Mouse (Mus musculus) neural tube, embryonic 13.5 days (tissue): Measurements from ENCODE around the gene Npas3. TPM values are rescaled to one million over a fixed set of nuclear protein-coding genes. Genes with fewer than 3 reads are reported as not detected.

Source experiments
- ATAC-seq: fragments of 200-750 bp; cut with Nextera tagmentation; 2 replicates; pipeline ENCODE4 v1.8.0; 2017; ENCODE audit warnings: low read depth, mild to moderate bottlenecking, moderate TSS enrichment, moderate library complexity
- H3K27ac ChIP-seq: fragments of 300-500 bp; sonication (generic); replicated peaks from 2 replicates; pipeline ENCODE4 v1.5.1; 2015; ENCODE audit warnings: moderate library complexity, mild to moderate bottlenecking, inconsistent platforms
- H3K27me3 ChIP-seq: fragments of 300-500 bp; sonication (generic); 2 replicates; pipeline ENCODE4 v1.6.1; 2015; ENCODE audit warnings: mild to moderate bottlenecking, inconsistent platforms
- H3K36me3 ChIP-seq: fragments of 300-500 bp; sonication (generic); 2 replicates; pipeline ENCODE4 v1.6.1; 2015; ENCODE audit warnings: mild to moderate bottlenecking, inconsistent platforms
- H3K4me1 ChIP-seq: fragments of 300-500 bp; sonication (generic); replicated peaks from 2 replicates; pipeline ENCODE4 v1.6.1; 2015; ENCODE audit warnings: inconsistent platforms
- H3K4me2 ChIP-seq: fragments of 300-500 bp; sonication (generic); 2 replicates; pipeline ENCODE4 v1.6.1; 2015; ENCODE audit warnings: inconsistent platforms, mild to moderate bottlenecking, moderate library complexity
- H3K4me3 ChIP-seq: fragments of 300-500 bp; sonication (generic); 2 replicates; pipeline ENCODE4 v1.5.1; 2015; ENCODE audit warnings: mild to moderate bottlenecking, inconsistent platforms
- H3K9ac ChIP-seq: fragments of 300-500 bp; sonication (generic); 2 replicates; pipeline ENCODE4 v1.6.1; 2015; ENCODE audit warnings: moderate library complexity, mild to moderate bottlenecking, inconsistent platforms
- H3K9me3 ChIP-seq: fragments of 300-500 bp; sonication (generic); 2 replicates; pipeline ENCODE4 v1.6.1; 2016; ENCODE audit warnings: inconsistent platforms
- WGBS: fragments of 180-500 bp; shearing (Covaris S2); methylation state at CpG from one replicate; pipeline ENCODE4 v1.1.7; 2015; 5-methylcytosine and 5-hydroxymethylcytosine counted together
- polyA plus RNA-seq: library from polyadenylated mRNA; unstranded; fragments of >200 nt; fragmentation: Nextera tagmentation; extraction: Ambion mirVana; gene quantifications from 2 replicates; pipeline ENCODE4 v1.2.1, GENCODE M21; 2015

The Npas3 gene
- polyA plus RNA-seq, 1 experiment from 2014 or later: 21.8 TPM

DNA sequence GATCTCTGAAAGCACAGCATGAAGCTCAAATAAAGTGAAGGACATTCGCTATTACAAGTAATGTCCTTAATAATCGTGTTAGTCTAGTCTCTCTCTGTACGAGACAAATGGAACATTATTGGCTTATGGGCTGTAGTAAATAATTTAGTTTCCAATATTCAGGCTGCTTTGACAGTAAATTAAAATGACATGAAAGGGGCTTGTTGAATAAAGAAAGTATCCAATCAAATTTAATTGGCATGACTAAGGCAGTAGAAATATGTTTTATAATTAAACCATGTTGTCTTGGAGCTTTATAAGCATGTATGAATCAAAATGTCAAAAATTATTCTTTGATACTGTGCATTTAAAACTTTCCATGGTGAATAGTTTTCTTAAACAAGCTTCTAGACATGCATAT is 278.6 kb downstream of the Npas3 start:
- 0 out of 2 replicates have a peak, but pooled peaks cover 4% of the 10 kb centered on the region for H3K9me3 ChIP-seq
- H3K9ac ChIP-seq: no peak overlapping the region
- no peak overlapping the region for H3K4me2 ChIP-seq
- 0 out of 2 replicates have a peak overlapping the region, but pooled peaks have one; percentile 3 for H3K27ac ChIP-seq
- H3K4me3 ChIP-seq: no peak overlapping the region
- peaks cover 45% of the 10 kb centered on the region for H3K4me1 ChIP-seq
- no peaks in the 10 kb centered on the region for H3K27me3 ChIP-seq
- WGBS: 44% methylated on average over 3 of the region's 3 CpGs
- no peak for ATAC-seq
- no peaks in the 10 kb centered on the region for H3K36me3 ChIP-seq

DNA sequence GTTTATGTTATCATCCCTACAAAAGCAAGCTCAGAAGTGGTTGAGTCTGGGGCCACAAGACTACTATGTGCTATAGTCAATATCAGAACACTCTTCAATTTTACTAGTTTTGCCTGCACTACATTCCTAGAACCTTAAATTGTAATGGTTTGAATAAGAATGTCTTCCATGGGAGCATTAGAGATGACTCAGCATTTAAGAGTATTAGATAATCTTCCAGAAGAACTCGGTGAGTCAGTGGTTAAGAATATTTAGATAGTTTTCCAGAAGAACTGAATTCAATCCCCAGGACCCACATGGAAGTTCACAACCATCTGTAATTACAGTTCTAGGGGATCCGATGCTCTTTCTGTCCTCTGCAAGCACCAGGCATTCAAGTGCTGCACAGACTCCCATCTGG is 280.9 kb downstream of the Npas3 start:
- no peak for ATAC-seq
- Histone ChIP-seq H3K4me3 (no peak overlapping the region), H3K9me3 (0 out of 2 replicates have a peak, but pooled peaks cover 5% of the 10 kb centered on the region), H3K27me3 (no peaks in the 10 kb centered on the region), H3K36me3 (no peaks in the 10 kb centered on the region), H3K9ac (no peak overlapping the region), H3K4me2 (no peak overlapping the region), H3K27ac (no peak overlapping the region), H3K4me1 (peaks cover 36% of the 10 kb centered on the region)
- WGBS: 94% methylated on average over 2 of the region's 2 CpGs

DNA sequence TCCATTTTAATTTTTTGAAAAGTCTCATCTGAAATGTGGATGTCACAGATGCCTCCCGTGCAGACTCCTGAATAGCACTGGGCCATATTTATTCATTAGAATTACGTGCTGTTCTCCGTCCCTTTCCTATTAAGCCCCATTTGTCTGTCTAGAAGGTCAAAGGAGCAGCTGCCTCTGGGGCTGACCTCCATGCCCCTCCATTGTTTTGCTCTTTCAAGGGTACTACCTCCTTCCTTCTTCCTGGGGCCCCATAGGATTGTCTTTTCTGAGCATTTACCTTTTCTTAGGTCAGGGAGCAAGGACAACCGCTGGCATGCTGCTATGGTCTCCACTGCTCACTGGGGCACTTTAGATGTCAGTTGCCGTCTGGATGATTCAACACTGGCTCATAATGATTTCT is 288.3 kb downstream of the Npas3 start:
- 18% methylated on average over 5 of the region's 5 CpGs for WGBS

DNA sequence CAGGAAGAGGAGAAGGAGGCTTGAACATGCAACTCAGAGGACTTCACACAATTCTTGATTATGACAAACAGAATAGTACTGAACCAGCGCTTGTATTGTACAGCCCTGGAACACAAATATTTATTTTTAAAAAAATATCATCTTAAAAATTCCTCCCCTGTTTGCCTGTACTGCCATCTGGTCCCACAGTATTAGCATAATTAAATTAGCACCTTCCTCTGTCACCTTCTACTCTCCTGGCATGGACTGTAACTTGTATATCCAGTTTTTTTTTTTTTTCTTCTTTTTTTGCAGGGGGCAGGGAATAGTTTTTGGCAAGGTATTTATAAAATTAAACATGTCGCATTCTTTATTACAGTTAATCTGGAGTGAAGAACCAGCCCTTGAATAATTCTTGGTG is 307.9 kb downstream of the Npas3 start:
- H3K36me3 ChIP-seq: no peaks in the 10 kb centered on the region
- no peak overlapping the region for H3K4me2 ChIP-seq
- no peak overlapping the region for H3K4me3 ChIP-seq
- WGBS: 91% methylated on average over 2 of the region's 2 CpGs
- H3K9ac ChIP-seq: no peak overlapping the region
- peaks cover 8% of the 10 kb centered on the region for H3K4me1 ChIP-seq
- no peak for ATAC-seq
- H3K9me3 ChIP-seq: no peaks in the 10 kb centered on the region
- no peaks in the 10 kb centered on the region for H3K27me3 ChIP-seq
- no peak overlapping the region for H3K27ac ChIP-seq

More for the DNA sequence above, 288.3 kb downstream of the Npas3 start:
- Histone ChIP-seq H3K4me1 (peaks cover 4% of the 10 kb centered on the region; the same call in 1 of the 2 replicates), H3K9ac (no peak overlapping the region), H3K27me3 (no peaks in the 10 kb centered on the region), H3K9me3 (0 out of 2 replicates have a peak, but pooled peaks cover 3% of the 10 kb centered on the region), H3K27ac (no peak overlapping the region), H3K4me2 (no peak overlapping the region), H3K36me3 (no peaks in the 10 kb centered on the region), H3K4me3 (no peak overlapping the region)
- no peak for ATAC-seq

DNA sequence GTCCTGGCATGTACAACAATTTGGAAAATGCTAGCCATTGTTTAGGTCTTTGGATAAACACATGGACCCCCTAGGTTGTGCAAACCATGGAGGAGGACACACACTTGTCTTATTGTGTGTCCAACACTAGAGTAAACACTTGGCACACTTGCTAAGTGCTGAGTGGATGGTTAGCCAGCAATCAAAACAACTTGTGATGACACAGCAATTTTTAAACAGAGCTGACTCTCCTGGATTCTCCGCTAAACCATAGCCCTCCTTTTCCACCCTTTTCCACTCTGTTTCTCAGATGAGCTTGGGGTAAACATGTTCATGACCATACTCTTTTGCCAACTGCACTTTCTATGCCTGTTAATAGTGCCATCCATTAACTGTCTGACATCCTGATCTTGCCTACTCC is 309.8 kb downstream of the Npas3 start:
- H3K4me1 ChIP-seq: peaks cover 8% of the 10 kb centered on the region
- no peaks in the 10 kb centered on the region for H3K36me3 ChIP-seq
- no peak for ATAC-seq
- no peak overlapping the region for H3K4me2 ChIP-seq
- H3K27me3 ChIP-seq: no peaks in the 10 kb centered on the region
- no peak overlapping the region for H3K27ac ChIP-seq
- no peaks in the 10 kb centered on the region for H3K9me3 ChIP-seq
- H3K4me3 ChIP-seq: no peak overlapping the region
- WGBS: 82% methylated on average over 1 of the region's 1 CpGs
- no peak overlapping the region for H3K9ac ChIP-seq

DNA sequence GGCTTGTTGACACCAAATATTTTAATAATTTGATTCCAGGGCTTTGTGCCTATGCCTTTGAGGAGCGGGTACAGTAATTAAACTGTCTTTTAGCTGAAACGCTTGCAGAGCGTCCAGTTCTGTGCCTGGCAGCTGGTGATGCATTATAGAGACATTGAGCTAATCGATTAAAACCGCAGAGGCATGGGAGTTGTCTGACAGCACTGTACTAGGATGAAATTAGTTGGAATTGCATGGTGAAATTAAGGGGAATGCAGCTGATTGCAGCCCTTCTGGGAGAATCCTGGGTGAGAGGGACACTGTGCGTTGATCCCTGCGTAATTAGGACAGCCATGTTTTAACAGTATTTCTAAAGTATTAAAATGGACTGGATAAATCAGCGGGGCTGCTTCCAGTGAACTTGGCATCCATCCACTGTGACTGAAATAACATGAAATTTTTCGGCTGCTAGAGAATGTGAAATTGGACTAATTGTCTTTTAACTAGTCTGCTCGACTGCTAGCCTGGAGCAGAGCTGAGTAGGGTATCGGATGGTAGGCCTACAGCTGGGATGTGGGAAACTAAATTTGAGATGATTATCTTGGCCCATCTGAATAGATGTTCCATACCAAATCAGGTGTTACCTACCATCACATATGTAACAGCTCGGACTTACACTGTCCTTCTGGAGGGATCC is 318.4 kb downstream of the Npas3 start:
- Histone ChIP-seq H3K27me3 (no peaks in the 10 kb centered on the region), H3K4me3 (no peak overlapping the region), H3K9me3 (no peaks in the 10 kb centered on the region), H3K36me3 (no peaks in the 10 kb centered on the region), H3K9ac (no peak overlapping the region), H3K4me2 (peak overlapping the region; percentile 30), H3K27ac (peak overlapping the region; percentile 54), H3K4me1 (peaks cover 19% of the 10 kb centered on the region)
- WGBS: 33% methylated on average over 12 of the region's 12 CpGs
- ATAC-seq: peak; percentile 63; the same call in 1 of the 2 replicates

DNA sequence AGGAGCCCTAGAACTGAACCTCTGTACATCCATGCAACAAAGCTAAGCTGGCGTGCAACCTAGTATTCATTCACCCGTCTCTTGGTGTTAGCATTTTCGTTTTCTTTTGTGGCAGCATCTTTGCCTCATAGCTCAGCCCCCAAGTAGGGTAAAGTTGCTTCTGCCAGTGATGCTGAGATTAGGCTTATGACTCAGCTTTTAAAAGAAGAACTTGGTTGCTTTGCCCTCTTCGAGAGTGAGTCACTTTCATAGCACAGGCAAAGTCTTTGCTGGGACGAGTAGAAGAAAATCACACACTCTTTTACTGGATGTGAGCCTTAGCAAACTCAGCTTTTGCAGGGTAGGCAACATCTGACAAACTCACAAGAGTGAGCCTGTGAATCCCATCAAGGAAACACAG is 332.7 kb downstream of the Npas3 start:
- Histone ChIP-seq H3K4me1 (no peaks in the 10 kb centered on the region), H3K27me3 (no peaks in the 10 kb centered on the region), H3K9me3 (no peaks in the 10 kb centered on the region), H3K9ac (no peak overlapping the region), H3K4me3 (no peak overlapping the region), H3K27ac (no peak overlapping the region), H3K36me3 (no peaks in the 10 kb centered on the region), H3K4me2 (no peak overlapping the region)
- ATAC-seq: no peak
- 92% methylated on average over 5 of the region's 5 CpGs for WGBS

DNA sequence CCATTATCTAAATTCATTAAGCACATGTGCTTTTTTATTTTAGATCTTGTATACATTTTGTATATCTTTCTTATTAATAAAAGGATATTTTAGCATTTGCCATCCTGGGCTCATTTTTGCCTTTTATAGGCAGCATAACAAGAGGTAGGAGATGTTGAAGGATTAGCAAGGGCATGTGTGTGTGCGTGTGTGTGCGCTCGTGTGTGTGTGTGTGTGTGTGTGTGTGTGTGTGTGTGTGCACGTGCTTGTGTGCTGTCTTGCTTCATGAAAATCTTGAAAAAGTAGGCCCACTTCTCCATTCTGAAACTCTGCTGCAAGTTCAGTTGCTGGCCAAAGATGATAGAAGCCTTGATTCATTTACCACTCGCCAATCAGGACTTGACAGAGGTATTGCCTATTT is 338.8 kb downstream of the Npas3 start:
- H3K4me3 ChIP-seq: no peak overlapping the region
- peaks cover 32% of the 10 kb centered on the region for H3K4me1 ChIP-seq
- H3K4me2 ChIP-seq: peak overlapping the region; percentile 20; the same call in 1 of the 2 replicates
- no peak overlapping the region for H3K9ac ChIP-seq
- no peaks in the 10 kb centered on the region for H3K36me3 ChIP-seq
- peak overlapping the region; percentile 73 for H3K27ac ChIP-seq
- no peaks in the 10 kb centered on the region for H3K27me3 ChIP-seq
- H3K9me3 ChIP-seq: no peaks in the 10 kb centered on the region
- ATAC-seq: peak; percentile 46
- 60% methylated on average over 5 of the region's 5 CpGs for WGBS

DNA sequence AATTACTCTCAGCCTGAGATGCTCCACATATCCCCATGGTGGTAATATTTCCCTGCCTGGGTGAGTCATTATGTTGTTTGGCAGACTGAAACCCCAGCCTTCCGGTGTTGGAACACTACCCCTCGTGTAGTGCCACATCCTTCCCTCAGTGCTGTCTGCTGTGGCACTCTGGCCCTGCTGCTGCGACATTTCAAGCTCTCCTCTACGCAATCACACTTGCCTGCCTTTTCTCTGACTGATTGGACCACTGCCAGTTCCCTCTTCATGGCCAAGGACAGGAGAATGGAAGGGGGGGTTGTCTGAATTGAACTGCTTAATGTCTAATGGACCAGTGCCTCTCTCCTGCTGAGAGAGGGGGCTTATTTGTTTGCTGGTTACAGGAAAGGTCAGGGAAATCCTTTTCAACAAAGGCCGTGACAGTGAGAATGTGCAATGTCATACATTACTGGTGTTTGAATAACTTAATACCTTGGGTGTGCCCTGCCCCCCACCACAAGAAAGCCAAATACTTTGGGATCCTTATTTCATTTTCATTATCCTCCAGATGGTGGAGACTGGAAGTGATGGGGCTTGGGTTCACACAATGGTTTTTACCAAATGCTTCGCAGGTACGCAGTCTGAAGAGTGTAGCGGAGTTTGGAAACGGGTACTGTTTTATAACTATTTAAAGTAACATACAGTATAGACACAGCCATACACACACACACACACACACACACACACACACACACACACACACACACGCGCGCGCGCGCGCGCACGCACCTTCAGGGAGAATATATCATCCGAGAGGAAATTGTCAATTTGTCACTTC is 339.4 kb downstream of the Npas3 start:
- Histone ChIP-seq H3K4me3 (no peak overlapping the region), H3K27me3 (no peaks in the 10 kb centered on the region), H3K9me3 (no peaks in the 10 kb centered on the region), H3K4me2 (peak overlapping the region; percentile 20), H3K27ac (peak overlapping the region; percentile 73), H3K9ac (no peak overlapping the region), H3K36me3 (no peaks in the 10 kb centered on the region), H3K4me1 (peaks cover 32% of the 10 kb centered on the region)
- WGBS: 46% methylated on average over 19 of the region's 19 CpGs
- peak; percentile 92 for ATAC-seq

DNA sequence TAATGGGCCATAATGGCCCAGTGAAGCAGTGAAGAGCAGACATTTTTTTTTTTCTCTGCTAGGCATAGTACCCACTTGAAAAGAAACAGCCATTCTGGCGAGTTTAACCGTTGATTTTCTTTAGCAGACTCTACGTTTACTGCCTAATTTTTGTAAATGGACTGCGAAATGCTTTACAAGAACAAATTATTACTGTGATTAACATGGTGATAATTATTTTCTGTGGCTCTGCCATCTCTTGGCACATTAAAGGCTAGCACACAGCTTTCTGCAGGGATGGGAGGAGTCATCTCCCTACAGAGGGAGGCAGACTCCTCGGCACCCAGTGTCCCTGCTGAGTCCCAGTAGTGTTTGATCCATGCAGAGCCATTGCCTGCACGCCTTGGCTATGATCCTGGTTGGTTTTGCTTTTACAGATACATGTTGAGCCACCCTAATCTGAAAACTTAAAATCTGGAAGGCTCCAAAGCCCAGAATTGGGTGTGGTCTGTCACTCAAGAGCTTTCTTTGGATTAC is 341.0 kb downstream of the Npas3 start:
- no peak overlapping the region for H3K4me3 ChIP-seq
- H3K9ac ChIP-seq: no peak overlapping the region
- no peak overlapping the region for H3K4me2 ChIP-seq
- H3K27ac ChIP-seq: no peak overlapping the region
- no peaks in the 10 kb centered on the region for H3K36me3 ChIP-seq
- no peak for ATAC-seq
- 44% methylated on average over 6 of the region's 6 CpGs for WGBS
- no peaks in the 10 kb centered on the region for H3K27me3 ChIP-seq
- peaks cover 37% of the 10 kb centered on the region for H3K4me1 ChIP-seq
- no peaks in the 10 kb centered on the region for H3K9me3 ChIP-seq

DNA sequence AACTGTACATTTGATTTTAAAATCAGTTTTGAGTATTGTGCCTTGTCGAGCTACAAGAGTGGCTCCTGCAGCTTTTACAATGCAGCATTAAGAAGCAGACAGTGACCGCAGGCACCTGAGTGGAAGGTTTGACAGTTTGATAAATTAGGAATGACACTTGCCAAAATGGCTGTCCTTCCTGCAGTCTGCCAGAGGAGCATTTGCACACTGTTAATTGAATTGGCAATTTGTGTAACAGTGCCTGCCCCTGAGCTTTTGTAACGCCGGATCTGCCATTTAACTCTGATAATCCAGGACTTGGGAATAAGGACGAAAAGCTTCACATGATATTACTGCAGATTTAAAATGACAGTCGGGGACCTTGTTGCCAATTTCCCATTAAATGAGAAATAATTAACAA is 357.2 kb downstream of the Npas3 start:
- Histone ChIP-seq H3K36me3 (no peaks in the 10 kb centered on the region), H3K4me1 (0 out of 2 replicates have a peak, but pooled peaks cover 4% of the 10 kb centered on the region), H3K9ac (no peak overlapping the region), H3K27ac (no peak overlapping the region), H3K27me3 (no peaks in the 10 kb centered on the region), H3K9me3 (no peaks in the 10 kb centered on the region), H3K4me2 (no peak overlapping the region), H3K4me3 (no peak overlapping the region)
- 36% methylated on average over 6 of the region's 6 CpGs for WGBS
- no peak for ATAC-seq

DNA sequence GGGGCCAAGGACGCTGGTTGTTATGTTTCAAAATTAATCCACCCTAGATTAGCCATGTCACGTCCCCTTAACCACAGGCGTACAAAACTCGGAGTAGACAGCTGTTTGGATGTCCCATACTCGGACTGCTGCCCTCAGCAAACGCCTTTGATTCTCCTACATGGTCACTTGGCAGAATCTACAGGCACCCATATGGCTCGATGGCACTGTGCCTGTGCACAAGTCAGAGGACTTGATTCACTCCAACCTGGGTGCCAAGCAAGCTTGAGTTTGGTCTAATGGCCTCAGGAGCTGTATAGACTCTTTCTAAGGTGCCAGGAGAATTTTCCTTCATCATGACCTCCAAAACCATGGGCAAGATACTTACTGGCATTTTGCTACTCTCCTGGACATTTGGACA is 363.6 kb downstream of the Npas3 start:
- Histone ChIP-seq H3K4me2 (no peak overlapping the region), H3K36me3 (no peaks in the 10 kb centered on the region), H3K9me3 (no peaks in the 10 kb centered on the region), H3K4me1 (no peaks in the 10 kb centered on the region), H3K9ac (no peak overlapping the region), H3K4me3 (no peak overlapping the region), H3K27me3 (no peaks in the 10 kb centered on the region), H3K27ac (no peak overlapping the region)
- WGBS: 90% methylated on average over 7 of the region's 7 CpGs
- no peak for ATAC-seq
